Mouse (Mus musculus) heart, postnatal 25 days (tissue): Measurements from ENCODE around the gene Ybx1. TPM values are rescaled to one million over a fixed set of nuclear protein-coding genes. Genes with fewer than 3 reads are reported as not detected.
"Not testable (repeated sequence)": the region's sequence is repeated elsewhere in the genome, so short reads cannot be mapped to it uniquely, and the experiment has no call there.

ENCODE experiments used
- DNase-seq: peaks from one replicate; pipeline ENCODE4 v3.0.0; 2022; ENCODE audit warnings: low spot score
- intact Hi-C: fragments of 180-260 bp; cut with DNase I; formaldehyde crosslinking; loops from one replicate; pipeline ENCODE4 v1.15.1; 2025
- total RNA-seq, 2 experiments: library from RNA; stranded (reverse); gene quantifications; 2 replicates each; pipeline ENCODE4 v1.2.3; 2021

The Ybx1 gene
- total RNA-seq, 2 experiments from 2014 or later = 786 to 800 TPM

DNA sequence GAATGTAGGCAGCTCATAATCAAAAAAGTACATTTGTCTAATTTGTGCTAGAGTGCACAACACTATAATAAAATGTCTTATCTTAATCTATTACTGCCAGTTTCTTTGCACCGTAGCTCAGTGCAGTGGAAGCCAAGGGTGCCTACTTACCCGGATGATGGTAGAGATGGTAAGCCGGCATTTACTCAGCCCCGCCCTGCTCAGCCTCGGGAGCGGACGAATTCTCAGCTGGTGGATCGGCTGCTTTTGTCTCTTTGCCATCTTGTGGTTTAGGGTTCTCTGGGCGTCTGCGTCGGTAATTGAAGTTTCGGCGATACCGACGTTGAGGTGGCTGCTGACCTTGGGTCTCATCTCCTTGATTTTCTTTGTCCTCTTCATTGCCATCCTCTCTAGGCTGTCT is 15.6 kb downstream of the Ybx1 start:
- DNase-seq, intact Hi-C loops: not testable (repeated sequence)

DNA sequence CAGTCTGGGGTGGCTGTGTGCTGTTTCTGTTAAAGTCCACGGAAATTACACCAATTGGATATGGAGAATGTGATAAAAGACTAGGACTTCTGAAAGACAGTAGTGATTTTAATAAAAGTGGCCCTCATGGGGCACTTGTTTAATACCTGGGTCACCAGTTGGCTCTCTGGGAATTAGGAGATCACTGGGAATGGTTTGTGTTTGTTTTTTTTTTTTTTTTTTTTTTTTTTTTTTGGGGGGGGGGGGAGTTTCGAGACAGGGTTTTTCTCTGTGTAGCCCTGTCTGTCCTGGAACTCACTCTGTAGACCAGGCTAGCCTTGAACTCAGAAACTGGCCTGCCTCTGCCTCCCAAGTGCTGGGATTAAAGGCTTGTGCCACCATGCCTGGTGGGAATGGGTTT is 18.7 kb downstream of the Ybx1 start:
- intact Hi-C loops = loop anchor here (2.0 kb wide), 1 partner anchor 15 kb away; no protein-coding TSS in a partner anchor

DNA sequence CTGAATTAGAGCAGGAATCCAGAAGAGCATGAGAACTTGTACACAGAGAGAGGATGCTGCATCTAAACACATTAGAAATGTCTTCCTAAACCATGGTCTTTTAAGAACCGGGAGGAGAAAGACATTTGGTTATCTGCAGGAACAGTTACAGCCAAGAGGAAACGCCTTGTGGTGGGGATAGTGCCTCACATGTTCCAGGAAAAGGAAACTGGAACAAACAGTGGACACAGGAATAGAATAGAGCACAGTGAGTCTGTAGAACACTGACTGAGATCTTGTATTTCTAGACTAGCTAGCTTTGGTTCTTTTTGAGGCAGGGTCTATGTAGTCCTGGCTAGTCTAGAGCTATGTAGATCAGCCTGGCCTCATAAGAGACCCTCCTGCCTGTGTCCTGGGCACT is 19.2 kb downstream of the Ybx1 start:
- no peak for DNase-seq
- intact Hi-C loops = loop anchor here (2.0 kb wide), 1 partner anchor 14 kb away; no protein-coding TSS in a partner anchor

More for the DNA sequence above, 18.7 kb downstream of the Ybx1 start:
- no peak for DNase-seq

DNA sequence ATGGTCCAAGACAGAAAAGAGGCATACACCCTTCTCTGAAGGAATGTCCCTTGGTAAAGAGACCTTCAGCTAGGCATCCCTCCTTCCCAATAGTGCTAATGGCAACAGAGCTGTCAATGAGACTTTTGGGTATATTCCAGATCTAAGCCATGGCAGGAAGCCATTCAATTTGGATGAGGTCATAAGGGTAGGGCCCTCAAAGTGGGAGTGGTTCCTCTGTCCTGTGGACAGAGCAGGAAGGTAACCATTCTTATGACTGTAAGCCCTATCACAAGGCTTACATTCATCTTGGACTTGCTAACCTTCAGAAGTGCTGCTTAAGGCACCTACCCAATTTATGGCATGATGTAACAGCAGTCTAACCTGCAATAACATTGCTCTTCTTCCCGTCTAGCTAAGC is 19.8 kb downstream of the Ybx1 start:
- DNase-seq = peak; percentile 34
- intact Hi-C loops = loop anchor here (2.0 kb wide), 1 partner anchor 14 kb away; no protein-coding TSS in a partner anchor

DNA sequence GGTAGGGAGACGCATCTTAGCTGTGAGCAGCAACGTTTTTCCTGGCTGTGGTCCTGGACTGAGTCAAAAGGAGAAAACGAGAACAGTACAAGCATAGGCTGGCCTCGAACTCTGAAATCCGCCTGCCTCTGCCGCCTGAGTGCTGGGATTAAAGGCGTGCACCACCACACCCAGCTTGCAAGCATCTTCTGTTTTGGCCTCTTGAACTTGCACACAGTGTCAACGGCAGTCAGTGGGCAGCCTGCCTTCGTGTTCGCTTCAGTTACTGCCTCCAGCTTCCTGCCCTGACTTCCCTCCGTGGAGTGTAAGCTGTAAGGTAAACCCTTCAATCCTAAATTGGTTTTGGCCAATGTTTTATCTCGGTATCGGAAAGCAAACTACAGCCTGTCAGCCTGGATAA is 27.8 kb downstream of the Ybx1 start:
- intact Hi-C loops = no loop called here
- no peak for DNase-seq

DNA sequence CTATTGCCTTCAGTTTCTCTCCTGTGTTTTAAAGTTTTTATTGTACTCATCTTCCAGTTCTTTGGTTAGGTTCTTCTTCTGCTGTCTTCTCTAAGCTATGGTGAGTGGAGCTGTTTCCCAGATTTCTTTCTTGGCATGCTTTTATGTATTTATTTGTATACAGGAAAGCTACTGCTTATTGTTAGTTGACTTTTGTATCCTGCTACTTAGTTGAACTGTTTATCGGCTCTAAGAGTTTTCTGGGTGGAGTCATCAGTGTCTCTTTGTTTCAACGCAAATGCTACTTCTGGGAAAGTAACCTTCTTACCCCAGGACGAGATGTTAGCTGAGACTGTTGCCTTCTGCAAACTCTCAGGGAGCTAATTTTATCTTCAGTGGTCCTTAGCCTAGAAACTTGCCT is 30.9 kb downstream of the Ybx1 start:
- DNase-seq = no peak
- intact Hi-C loops = no loop called here

DNA sequence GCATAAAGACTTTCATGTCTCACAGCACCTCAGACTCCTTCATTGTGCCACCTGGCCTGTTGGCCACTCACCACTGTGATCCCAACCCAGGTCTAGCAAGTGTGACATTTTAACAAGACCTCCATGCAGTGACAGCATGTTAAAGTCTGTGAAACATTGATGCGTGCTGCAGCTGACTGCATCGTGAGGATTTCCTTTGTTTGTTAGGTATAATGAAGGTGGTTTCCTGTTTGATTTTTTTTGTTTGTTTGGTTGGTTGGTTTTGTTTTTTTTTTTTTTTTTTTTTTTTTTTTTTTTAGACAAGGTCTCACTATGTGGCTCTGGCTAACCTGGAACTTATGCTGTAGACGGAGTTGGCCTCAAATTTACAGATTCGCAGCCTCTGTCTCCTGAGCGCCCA is 31.9 kb downstream of the Ybx1 start:
- intact Hi-C loops = no loop called here
- no peak for DNase-seq

DNA sequence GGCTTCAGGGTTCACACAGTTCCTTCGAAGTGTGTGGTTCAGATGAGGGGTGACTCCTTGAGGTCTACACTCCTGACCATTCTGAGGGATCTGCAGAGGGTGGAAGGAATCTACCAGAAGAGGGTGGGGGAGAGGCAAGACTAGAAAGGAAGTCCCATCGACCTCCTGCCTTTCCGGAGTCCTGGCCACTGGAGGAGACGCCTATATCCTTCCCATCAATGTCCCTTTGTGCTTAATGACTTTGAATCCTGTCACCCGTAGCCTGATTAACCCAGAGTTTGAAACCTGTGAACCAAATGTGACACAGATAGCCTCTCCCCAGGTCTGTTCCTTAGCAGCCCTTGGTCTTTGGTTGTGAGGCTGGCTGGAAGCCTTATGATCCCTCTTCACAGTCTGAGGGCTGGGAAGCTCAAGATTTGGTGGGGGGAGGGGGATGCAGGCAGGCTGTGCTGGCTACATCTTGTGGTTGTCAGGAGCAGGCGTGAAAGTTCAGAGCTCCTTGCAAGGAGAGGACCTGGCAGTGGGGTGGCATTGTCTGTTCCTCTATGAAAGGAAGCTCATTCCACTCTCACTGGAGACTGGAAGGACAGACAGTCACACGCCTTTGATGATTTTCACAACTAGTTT is 33.2 kb downstream of the Ybx1 start:
- intact Hi-C loops = loop anchor here (2.0 kb wide), 1 partner anchor 14 kb away; no protein-coding TSS in a partner anchor
- DNase-seq = no peak

DNA sequence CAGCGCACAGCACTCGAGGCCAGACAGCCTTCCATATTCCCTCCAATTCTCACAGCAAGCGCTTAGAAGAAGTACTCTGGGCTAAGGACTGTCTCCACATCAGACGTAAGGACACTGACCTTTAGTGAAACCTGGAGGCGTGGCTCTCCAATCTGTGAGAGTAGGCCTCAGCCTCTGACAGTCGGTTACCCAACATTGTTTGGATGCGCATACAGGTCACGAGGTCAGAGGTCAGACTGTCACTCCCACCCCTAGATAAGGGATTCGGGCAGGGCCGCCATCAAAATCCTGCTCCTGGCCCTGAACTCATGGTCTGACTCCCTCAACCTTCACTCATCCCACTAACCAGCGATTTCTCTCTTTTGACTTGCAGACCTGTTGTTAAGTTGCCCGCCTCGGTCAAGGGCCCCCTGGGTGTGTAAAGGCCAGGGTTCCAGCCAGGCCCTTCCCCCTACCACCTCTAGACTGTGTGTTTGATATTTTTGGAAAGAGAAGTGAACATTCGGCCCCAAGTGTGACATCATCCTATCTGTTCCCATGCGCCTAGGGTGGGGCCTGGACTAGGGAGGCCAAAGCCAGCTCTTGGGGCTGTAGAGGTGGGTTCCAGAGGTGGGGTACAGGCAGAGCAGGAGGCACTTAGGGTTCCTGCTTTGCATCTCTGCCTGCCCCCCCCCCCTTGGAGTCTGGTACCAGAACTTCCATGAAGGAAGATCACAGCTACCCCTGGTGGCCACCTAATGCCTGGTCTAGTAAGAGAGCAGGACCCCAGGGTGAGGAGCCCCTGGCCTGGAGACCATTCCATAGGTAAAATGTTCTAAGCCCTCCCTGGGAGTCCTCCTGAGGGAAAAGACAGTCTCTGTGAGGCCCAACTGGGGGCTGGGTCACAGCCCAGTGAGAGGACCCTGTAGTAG is 34.8 kb downstream of the Ybx1 start:
- intact Hi-C loops = loop anchor here (2.0 kb wide), 1 partner anchor 15 kb away; no protein-coding TSS in a partner anchor
- no peak for DNase-seq

- no peak for DNase-seq
- intact Hi-C loops = no loop called here
Measured at GRCm38 (mm10) chr4:119257083-119257482, 37.3 kb downstream of the Ybx1 start.

DNA sequence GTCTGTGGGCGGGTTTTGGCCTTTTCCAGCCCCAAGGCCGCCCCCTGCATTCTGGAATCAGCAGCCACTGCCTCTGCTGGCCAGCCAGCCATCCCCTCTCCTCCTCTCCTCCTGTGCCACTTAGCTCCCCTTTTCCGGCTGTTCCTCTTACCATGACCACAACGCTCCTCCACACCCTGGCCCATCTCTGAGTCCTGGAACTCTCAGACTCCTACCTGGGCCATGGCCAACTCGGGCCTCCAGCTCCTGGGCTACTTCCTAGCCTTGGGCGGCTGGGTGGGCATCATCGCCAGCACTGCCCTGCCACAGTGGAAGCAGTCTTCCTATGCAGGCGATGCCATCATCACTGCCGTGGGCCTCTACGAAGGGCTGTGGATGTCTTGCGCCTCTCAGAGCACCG is 39.1 kb downstream of the Ybx1 start, which contains the start of gene Cldn19:
Cldn19 (plus strand) TSS at position 64 of the 400 bp plus-strand sequence.
- intact Hi-C loops = no loop called here
- DNase-seq = no peak

GRCm38 (mm10) chr4:119254012-119254618 is 40.3 kb downstream of the Ybx1 start:
- intact Hi-C loops = no loop called here
- no peak for DNase-seq

DNA sequence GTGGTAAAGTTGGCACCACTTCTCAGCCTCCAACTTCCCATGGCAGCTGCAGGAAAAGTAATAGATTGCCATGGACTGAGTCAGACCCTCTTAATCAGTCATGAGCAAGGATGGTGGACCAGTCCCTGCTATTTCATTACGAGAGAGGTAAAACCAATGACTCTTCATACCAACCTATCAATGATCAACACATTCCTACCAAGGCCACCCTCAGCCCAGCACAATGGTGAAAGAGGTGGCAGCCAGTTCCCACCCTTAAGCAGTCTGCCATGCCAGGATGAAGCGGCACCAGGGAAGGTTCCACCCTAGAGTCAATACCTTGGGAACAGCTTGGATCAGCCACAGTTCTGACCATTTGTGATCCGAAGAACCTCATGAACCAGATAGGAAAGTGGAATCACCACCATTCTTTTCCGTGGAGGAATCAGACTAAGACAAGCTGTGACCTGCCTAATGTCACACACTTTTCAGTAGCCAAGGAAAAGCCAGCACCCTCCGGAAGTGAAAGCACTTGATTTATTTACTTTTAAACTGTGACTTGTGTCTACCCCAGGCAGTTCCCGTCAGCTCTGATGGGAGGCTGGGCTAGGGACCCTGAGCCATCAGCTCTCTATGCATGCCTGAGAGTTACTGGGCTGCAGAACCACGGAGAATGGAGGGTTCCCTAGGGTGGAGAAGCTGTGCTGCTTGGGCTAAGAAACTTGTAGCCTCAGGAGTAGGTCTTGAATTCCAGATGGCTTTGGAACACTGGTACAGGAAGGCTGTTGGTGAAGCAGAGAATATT is 42.2 kb downstream of the Ybx1 start:
- no peak for DNase-seq
- intact Hi-C loops = no loop called here

GRCm38 (mm10) chr4:119248407-119248965 is 45.9 kb downstream of the Ybx1 start:
- no peak for DNase-seq
- intact Hi-C loops = loop anchor here (5.0 to 10.0 kb wide), 4 partner anchors 174 to 419 kb away; partner anchors contain the start of genes Ppcs and Zmynd12

DNA sequence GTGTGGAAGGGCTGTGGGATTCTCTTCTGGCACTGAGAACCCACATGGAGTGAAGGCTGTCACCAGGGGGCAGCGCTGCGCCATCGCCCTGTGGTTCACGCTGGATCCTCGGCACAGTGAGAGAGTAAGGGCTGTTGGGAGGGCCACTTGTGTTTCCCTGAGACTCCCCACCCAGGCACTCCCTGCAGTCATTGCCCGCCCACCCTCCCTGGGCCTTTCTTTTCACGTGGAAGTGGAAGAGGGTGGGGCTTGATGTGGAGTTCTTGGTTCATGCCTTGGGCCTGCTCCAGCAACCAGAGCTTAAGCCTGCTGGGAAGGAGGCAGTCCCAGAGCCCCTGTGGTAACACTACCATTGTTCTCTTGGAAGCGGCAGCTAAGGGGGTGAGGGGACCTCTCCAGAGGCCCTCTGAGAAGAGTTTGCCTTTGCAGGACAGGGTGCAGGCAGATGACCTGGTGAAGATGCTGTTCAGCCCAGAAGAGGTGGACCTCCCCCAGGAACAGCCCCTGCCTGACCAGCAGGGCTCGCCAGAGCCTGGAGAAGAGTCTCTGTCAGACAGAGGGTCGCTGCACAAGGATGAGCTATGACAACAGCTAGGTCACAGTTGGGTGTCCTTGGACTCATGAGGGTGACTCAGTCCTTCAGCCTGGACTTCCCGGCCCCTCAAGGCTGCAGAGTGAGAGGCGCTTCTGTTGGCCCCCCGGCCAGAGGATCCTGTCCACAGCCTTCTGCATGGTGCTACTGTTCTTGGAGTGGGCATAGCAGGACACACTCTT is 46.8 kb downstream of the Ybx1 start:
- intact Hi-C loops = loop anchor here (2.0 to 10.0 kb wide), 6 partner anchors 51 to 420 kb away; partner anchors contain the start of genes Ppcs and Zmynd12
- DNase-seq = peak; percentile 67

DNA sequence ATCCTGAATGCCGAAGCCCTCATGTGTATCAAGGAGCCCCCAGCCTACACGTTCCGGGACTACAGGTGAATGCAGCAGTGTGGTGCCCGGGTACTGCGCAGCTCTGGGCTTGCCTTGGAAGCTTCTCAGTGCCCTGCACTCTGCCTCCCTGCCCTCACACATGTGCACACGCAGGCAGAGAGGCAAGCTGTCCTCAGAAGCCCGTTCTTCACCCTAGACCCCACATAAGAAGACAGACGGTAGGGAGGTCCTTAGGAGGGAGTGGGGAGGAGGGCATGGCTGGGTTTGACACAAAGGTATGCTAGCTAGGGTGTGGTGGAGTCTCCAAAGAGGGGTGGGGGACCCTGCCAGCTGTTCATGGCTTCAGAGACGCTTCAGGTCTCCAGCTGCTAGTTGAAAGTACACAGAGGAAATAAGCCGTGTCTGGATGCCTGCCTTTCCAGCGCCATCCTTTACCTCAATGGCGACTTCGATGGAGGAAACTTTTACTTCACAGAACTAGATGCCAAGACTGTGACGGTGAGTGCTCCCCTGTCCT is 47.6 kb downstream of the Ybx1 start:
- no peak for DNase-seq
- intact Hi-C loops = loop anchor here (2.0 to 10.0 kb wide), 6 partner anchors 52 to 421 kb away; partner anchors contain the start of genes Ppcs and Zmynd12

- intact Hi-C loops = loop anchor here (2.0 to 10.0 kb wide), 6 partner anchors 53 to 421 kb away; partner anchors contain the start of genes Ppcs and Zmynd12
- DNase-seq = no peak
Measured at GRCm38 (mm10) chr4:119245961-119246360, 48.4 kb downstream of the Ybx1 start.

DNA sequence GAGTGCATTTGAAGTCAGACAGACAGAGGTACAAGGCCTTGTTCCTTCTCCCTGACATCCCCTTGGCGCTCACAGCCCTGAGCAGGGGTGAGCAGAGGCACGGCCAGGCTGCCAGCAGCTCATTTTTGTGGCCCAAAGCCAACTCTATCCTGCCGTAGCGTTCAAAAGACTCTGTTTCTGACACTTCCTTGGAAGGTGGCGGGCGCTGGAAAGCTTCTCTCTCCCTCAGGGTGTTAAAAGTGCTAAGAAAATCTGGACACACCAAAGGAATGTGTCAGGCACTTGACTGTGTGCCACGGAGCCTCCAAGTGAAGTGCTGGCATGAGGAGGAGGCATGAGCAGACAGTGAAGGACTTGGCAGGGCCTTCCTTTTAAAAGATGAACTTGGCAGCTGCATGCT is 48.8 kb downstream of the Ybx1 start:
- no peak for DNase-seq
- intact Hi-C loops = loop anchor here (5.0 to 10.0 kb wide), 4 partner anchors 177 to 422 kb away; partner anchors contain the start of genes Ppcs and Zmynd12
